Mouse (Mus musculus): ENCODE measurements around the gene Csmd2. TPM values are rescaled to one million over a fixed set of nuclear protein-coding genes. Genes with fewer than 3 reads are reported as not detected.

Gene Csmd2
- total RNA-seq (2022): not detected

GRCm38 (mm10) chr4:127987784-127988455, at the start of gene Csmd2:
Csmd2 (plus strand) TSS chr4:127987857.
- no peak for DNase-seq (ENCODE audit: low spot score in 2 of 2)

GRCm38 (mm10) chr4:127947696-127948095, 40.0 kb upstream of the Csmd2 start:
- DNase-seq (ENCODE audit: low spot score in 2 of 2): no peak

GRCm38 (mm10) chr4:127953006-127953710, 34.5 kb upstream of the Csmd2 start:
- DNase-seq (ENCODE audit: low spot score in 2 of 2): no peak

GRCm38 (mm10) chr4:127969101-127969500, 18.6 kb upstream of the Csmd2 start:
- DNase-seq (ENCODE audit: low spot score in 2 of 2): no peak

GRCm38 (mm10) chr4:127970018-127970421, 17.6 kb upstream of the Csmd2 start:
- no peak for DNase-seq (ENCODE audit: low spot score in 2 of 2)

- DNase-seq (ENCODE audit: low spot score in 2 of 2): no peak
These were observed 16.5 kb upstream of the Csmd2 start, which contains the start of gene CK137956 for GRCm38 (mm10) chr4:127970901-127971868. CK137956 (minus strand) TSS chr4:127970951.

GRCm38 (mm10) chr4:127972976-127973375, 14.7 kb upstream of the Csmd2 start:
- DNase-seq (ENCODE audit: low spot score in 2 of 2): no peak

- no peak for DNase-seq (ENCODE audit: low spot score in 2 of 2)
These were observed 6.5 kb upstream of the Csmd2 start for GRCm38 (mm10) chr4:127981125-127981524.

- DNase-seq (ENCODE audit: low spot score in 2 of 2): no peak
These were observed 3.2 kb upstream of the Csmd2 start for GRCm38 (mm10) chr4:127984426-127984825.

DNA sequence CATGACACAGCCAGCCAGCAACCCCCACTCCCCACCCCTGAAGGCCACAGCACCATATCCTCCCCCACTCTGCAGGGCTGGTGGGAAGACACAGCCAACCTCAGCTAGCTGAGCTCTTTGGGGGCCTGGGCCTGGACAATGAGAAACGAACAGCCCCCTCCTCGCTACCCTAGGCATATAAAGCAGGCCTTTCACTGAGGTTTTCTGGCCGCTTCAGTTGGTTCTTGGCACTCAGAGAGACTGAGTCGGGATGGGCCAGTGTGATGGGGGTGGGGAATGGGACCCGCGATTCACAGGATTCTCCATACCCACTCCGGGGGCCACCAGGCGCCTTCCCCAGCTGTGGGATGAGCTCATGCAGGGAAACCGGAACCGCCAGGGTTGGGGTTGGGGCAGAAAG, 1.8 kb upstream of the Csmd2 start:
- no peak for DNase-seq (ENCODE audit: low spot score in 2 of 2)

DNA sequence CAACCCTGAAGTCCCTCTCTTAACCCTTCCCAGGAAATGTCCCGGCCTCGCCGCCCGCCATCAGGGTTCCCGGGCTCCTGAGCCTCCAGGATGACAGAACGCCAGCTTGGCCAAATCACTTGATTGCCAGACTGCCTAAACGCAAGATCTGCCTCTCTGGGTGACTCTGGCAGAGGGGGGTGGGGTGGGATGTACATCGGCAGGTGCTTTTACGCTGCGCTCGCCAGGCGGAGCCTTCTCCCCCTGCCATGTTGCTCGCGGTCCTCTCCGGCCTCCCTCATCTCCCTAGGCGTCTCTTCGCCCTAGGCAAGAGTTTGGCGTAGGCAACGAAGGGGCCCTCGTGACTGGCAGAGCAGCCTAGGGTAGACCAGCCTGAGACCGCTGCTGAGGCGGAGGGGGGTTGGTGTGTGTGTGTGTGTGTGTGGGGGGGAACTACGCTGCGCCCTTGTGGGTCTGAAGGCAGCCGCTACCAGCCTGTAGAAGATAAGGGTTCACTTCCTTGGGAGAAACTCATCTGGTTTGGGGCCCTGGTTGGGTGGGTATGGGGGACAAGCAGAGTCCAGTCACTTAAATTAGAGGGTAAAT, 1.1 kb upstream of the Csmd2 start:
- no peak for DNase-seq (ENCODE audit: low spot score in 2 of 2)

DNA sequence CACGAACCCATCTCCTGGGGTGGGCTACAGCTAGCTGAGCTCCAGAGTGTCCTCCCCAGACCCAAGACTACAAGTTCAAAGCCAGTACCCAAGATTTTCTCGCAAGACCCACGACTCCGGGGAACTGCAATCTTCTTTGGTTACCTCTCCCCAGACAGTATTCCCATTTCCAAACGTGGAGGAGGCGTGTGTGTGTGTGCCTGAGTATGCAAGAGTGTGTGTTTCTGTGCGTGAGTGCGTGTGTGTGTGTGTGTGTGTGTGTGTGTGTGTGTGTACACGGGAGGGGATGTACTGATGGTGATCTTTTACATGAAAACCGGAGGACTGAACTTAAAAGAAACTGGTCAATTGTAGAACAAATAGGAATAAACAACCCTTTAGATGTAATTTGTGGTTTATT, 387 bp upstream of the Csmd2 start:
- DNase-seq (ENCODE audit: low spot score in 2 of 2): no peak

- no peak for DNase-seq (ENCODE audit: low spot score in 2 of 2)
These were observed 996 bp downstream of the Csmd2 start for GRCm38 (mm10) chr4:127988526-127989180.

DNA sequence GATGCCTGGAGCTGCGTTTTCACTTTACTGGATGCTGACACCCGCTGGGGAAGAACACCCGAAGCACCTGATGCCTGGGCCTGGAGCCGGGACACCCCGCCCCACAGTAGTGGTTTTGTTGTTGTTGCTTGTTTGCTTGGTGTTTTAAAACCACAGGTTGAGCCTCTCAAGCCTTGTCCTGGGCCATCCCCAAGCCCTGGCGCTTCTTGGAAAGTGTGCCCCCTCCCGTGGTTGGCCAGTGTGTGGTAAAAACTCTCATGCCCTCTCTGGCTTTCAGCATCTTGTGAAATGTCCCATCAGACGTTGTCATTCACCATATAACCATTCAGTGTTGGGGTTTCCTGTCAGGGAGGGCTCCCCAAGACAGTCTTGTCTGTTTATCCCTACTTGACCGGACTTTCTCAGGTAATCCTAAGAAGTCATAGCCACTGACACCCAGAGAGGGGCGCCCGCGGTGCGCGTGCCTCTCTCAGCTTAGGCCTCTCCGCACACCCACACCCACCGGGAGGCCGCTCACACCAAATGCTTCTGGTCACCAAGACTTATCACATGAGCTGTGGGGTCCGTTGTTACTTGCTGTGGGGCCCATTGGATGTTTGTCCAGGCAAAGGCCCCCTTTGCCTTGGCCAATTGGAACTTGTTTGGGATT, 1.8 kb downstream of the Csmd2 start:
- peak in 1 of 2 experiments; percentile 10 for DNase-seq (ENCODE audit: low spot score in 2 of 2)

DNA sequence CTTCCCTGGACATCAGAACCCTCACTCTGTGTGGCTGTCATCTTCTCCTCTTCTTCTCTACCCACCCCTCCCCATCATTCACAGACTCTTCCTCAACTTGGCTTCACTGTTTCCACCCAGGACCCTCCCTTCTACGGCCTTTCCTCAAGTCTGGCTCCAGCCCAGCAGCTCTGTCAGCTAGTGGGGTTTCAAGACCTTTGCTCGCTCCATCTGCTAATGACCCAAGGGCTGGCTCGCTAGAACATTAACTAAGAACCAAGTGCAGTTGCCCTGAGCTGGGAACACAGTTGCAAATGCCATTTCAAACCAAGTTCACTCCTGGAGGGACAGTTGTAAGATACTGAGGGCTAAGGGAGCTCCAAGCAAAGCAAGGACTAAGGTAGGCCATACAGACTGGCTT, 11.6 kb downstream of the Csmd2 start:
- DNase-seq (ENCODE audit: low spot score in 2 of 2): no peak

DNA sequence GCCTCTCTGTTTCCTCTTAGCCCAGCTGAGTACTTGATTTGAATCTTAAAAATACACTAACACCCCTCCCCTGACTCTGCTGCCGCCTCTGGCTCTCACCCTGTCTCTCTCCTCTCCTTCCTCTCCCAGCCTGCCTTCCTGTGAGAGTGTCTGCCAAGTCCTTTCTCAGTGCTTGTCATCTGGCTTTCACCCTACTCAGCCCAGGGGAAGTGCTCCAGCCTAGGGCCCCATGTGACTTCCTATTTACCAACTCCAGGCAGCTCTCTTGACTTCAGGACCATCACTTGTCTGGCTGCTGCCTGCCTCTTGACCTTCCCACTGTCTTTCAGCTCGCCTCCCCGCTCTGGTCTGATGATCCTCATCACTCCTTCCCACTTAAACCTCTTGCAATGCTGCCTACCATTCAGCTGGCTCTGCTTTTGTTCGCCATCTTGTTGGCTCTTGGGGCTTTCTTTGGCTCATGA, 15.0 kb downstream of the Csmd2 start:
- no peak for DNase-seq (ENCODE audit: low spot score in 2 of 2)

DNA sequence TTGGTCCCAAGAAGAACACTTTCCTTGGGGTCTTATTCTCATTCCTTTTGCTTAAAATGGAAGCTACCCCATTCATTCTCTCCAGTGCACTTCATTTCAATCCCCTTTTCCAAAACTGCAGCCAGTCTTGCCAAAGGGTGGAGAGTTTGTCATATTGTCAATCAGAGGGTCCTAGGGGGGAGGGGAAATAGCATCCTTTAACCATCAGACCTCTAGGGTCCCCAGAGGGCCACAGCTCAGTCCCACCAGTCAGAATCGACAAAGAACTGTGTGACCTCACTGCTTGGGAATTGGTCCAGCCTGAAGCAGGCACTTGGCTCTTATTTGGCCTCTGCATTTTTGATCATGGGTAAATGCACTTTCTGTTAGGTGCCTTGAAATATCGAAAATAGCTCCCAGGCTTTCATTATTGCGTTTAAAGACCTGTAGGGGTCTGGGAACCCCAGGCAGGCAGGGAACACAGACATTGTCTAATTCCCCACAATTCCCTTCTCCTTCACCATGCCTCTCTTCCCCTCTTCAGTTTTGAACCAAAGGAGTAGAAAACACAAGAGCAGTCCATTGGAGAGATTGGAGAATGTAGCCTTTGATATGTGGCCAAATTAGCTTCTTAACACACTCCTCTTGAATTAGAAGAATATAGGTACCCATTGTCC, 17.3 kb downstream of the Csmd2 start:
- no peak for DNase-seq (ENCODE audit: low spot score in 2 of 2)

- no peak for DNase-seq (ENCODE audit: low spot score in 2 of 2)
These were observed 31.8 kb downstream of the Csmd2 start for GRCm38 (mm10) chr4:128019465-128019864.

DNA sequence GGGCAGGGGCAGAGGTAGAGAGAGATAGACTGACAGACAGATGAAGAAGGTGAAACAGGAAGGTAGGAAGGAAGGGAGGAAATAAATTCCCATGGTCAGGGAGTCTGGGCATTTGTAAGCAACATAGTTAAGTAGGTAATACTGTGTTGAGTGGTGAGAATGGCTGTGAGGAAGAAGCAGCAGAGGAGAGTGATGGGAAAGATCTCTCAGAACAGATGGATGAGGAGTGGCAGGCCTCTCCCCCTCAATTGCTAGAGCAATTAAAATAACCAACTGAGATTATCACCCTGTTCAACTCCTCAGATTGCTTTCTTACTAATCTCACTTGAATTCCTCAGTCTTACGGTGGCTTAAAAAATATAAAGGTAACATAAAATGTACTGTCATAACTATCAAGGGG, 40.6 kb downstream of the Csmd2 start:
- DNase-seq (ENCODE audit: low spot score in 2 of 2): no peak

DNA sequence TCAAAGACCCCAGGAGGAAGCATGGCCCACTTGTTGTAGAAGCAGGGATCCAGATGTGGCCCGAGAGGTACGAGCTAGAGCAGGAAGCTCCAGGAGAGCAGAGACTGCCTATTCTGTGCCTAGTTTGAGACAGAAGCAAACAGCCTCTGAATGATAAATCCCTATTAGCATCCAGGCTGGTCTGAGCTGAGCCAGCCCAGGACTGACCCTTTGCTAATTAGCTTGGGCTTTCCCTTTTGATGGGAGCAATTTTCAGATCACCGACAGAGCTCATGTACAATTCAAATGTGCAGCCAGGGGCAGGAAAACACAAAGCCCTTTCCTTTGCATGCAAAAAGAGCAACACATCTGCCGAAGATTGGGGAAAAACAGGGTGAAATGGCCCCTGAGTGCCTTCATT, 54.2 kb downstream of the Csmd2 start:
- no peak for DNase-seq (ENCODE audit: low spot score in 2 of 2)
